Mouse (Mus musculus): Measurements from ENCODE around the gene Pdlim1. TPM values are rescaled to one million over a fixed set of nuclear protein-coding genes. Genes with fewer than 3 reads are reported as not detected.

The Pdlim1 gene
- 99.2 and 155 TPM in 2 replicates for polyA plus RNA-seq (2012; rRNA removed)

GRCm38 (mm10) chr19:40271308-40271892, at the start of gene Pdlim1:
Gene Pdlim1, minus strand, starts transcription at chr19:40271842.

GRCm38 (mm10) chr19:40187160-40187559, 84.5 kb downstream of the Pdlim1 start, which contains the start of gene Cyp2c70:
Gene Cyp2c70, minus strand, starts transcription at chr19:40187333.

Other genes with a start within 250 kb of the Pdlim1 start
- 0.07 TPM in 1 of 2 replicates, not detected in the other for gene Cyp2c54, start 198.0 kb downstream of the Pdlim1 start, polyA plus RNA-seq (2012; rRNA removed)
- 0.28 TPM in 1 of 2 replicates, not detected in the other for gene Cyp2c50, start 182.2 kb downstream of the Pdlim1 start, polyA plus RNA-seq (2012; rRNA removed)
- 0.07 TPM in 1 of 2 replicates, not detected in the other for gene Cyp2c70, start 84.5 kb downstream of the Pdlim1 start, polyA plus RNA-seq (2012; rRNA removed)
- gene Sorbs1, start 241.9 kb upstream of the Pdlim1 start, polyA plus RNA-seq (2012; rRNA removed) = 22.6 and 32.6 TPM in 2 replicates